Mouse (Mus musculus): ENCODE results near the gene Tfeb. TPM values are rescaled to one million over a fixed set of nuclear protein-coding genes. Genes with fewer than 3 reads are reported as not detected.

The Tfeb gene
- total and polyA plus RNA-seq, 3 experiments, result 16.4 to 22.8 TPM; not detected in 1

- H3K27ac ChIP-seq (ENCODE audit: control insufficient read depth, low read depth, low read length), result no peak overlapping the region
- TF ChIP-seq SIN3A (IDR thresholded peaks at IDR 0.05; ENCODE audit: low read length) (no peak), MEF2A (IDR thresholded peaks at IDR 0.05; ENCODE audit: extremely low read depth, insufficient replicate concordance, low read depth, low read length, poor library complexity, severe bottlenecking) (no peak), NELFE (IDR thresholded peaks at IDR 0.05; ENCODE audit: low read depth, low read length) (no peak), MYC (IDR thresholded peaks at IDR 0.05; ENCODE audit: low read depth, low read length) (no peak), KAT2A (conservative IDR thresholded peaks at IDR 0.05; ENCODE audit: low read depth, low read length) (no peak), E2F4 (IDR thresholded peaks at IDR 0.05; ENCODE audit: borderline replicate concordance, low read depth, low read length) (no peak), GATA1 (IDR thresholded peaks at IDR 0.05; ENCODE audit: low read depth, low read length) (no peak), ZNF384 (IDR thresholded peaks at IDR 0.05; ENCODE audit: low read depth, low read length) (no peak)
- H3K79me2 ChIP-seq (ENCODE audit: control insufficient read depth, insufficient read depth, low read length, poor library complexity), result no peaks in the 10 kb centered on the region
- H3K27me3 ChIP-seq (ENCODE audit: control insufficient read depth in 1 of 2, insufficient read depth in 2 of 2, low read length in 2 of 2), result peaks cover 0 to 1% of the 10 kb centered on the region in 2 experiments; a peak in 2 of 4 replicates
- no peaks in the 10 kb centered on the region for H3K9me3 ChIP-seq (replicated peaks; ENCODE audit: insufficient read depth, low read length)
- no peak overlapping the region for H3K4me3 ChIP-seq (ENCODE audit: control insufficient read depth in 1 of 2, insufficient read depth in 1 of 2, low read depth in 2 of 2, low read length in 2 of 2)
- DNase-seq (ENCODE audit: low read depth, low spot score), result no peak
- no peaks in the 10 kb centered on the region for H3K4me1 ChIP-seq (ENCODE audit: control insufficient read depth in 1 of 2, insufficient read depth in 2 of 2, low read length in 2 of 2)
- no peak overlapping the region for H3K9ac ChIP-seq (ENCODE audit: control insufficient read depth, low read depth, low read length, poor library complexity, severe bottlenecking)
- H3K36me3 ChIP-seq (ENCODE audit: control insufficient read depth in 1 of 2, insufficient read depth in 2 of 2, low read length in 2 of 2), result no peaks in the 10 kb centered on the region
Measured at GRCm38 (mm10) chr17:47818038-47818725, 81.4 kb downstream of the Tfeb start.

DNA sequence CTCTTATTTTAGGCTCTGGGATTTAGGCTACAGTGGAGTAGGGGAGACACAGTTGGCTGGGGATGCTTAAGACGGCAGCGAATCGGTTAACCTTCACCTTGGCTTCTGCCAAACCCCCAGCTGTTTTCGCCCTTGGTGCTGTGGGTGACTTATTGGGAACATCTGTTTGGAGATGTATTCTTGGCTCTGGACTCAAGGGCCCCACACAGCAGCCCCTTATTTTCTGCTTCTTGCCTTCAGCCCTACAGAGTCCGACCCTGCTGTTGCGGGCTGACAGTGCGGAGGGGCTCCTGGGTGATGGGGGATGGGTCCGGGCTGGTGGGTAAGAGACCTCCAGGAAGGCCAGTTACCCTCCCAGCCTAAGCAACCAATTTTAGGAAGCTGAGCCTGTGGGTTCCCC is 84.5 kb downstream of the Tfeb start:
- DNase-seq (ENCODE audit: low read depth, low spot score), result no peak
- H3K9me3 ChIP-seq (replicated peaks; ENCODE audit: insufficient read depth, low read length), result no peaks in the 10 kb centered on the region
- TF ChIP-seq E2F4 (IDR thresholded peaks at IDR 0.05; ENCODE audit: borderline replicate concordance, low read depth, low read length) (no peak), MYC (IDR thresholded peaks at IDR 0.05; ENCODE audit: low read depth, low read length) (no peak), ZKSCAN1 (IDR thresholded peaks at IDR 0.05; ENCODE audit: low read depth, low read length) (no peak), NELFE (IDR thresholded peaks at IDR 0.05; ENCODE audit: low read depth, low read length) (no peak), TCF12 (IDR thresholded peaks at IDR 0.05; ENCODE audit: low read depth, low read length) (no peak), ZMIZ1 (IDR thresholded peaks at IDR 0.05; ENCODE audit: low read depth, low read length) (no peak), USF2 (IDR thresholded peaks at IDR 0.05; ENCODE audit: borderline replicate concordance in 1 of 2, insufficient read depth in 1 of 2, low read depth in 1 of 2, low read length in 2 of 2) (no peak), POLR2A (IDR thresholded peaks at IDR 0.05; ENCODE audit: control insufficient read depth in 1 of 2, insufficient read depth in 1 of 2, low read depth in 1 of 2, low read length in 2 of 2, poor library complexity in 1 of 2) (no peak), ZNF384 (IDR thresholded peaks at IDR 0.05; ENCODE audit: low read depth, low read length) (no peak), NRF1 (IDR thresholded peaks at IDR 0.05; ENCODE audit: insufficient read depth, low read depth, low read length, poor library complexity, severe bottlenecking) (no peak), MAX (IDR thresholded peaks at IDR 0.05; ENCODE audit: low read length) (no peak), KAT2A (conservative IDR thresholded peaks at IDR 0.05; ENCODE audit: low read depth, low read length) (no peak), MYB (IDR thresholded peaks at IDR 0.05; ENCODE audit: low read depth, low read length) (no peak), RAD21 (IDR thresholded peaks at IDR 0.05; ENCODE audit: low read depth, low read length) (no peak)
- no peaks in the 10 kb centered on the region for H3K36me3 ChIP-seq (ENCODE audit: control insufficient read depth in 1 of 2, insufficient read depth in 2 of 2, low read length in 2 of 2)
- H3K27ac ChIP-seq (ENCODE audit: control insufficient read depth, low read depth, low read length), result no peak overlapping the region
- no peaks in the 10 kb centered on the region for H3K4me1 ChIP-seq (ENCODE audit: control insufficient read depth in 1 of 2, insufficient read depth in 2 of 2, low read length in 2 of 2)
- no peaks in the 10 kb centered on the region for H3K79me2 ChIP-seq (ENCODE audit: control insufficient read depth, insufficient read depth, low read length, poor library complexity)
- no peak overlapping the region for H3K4me3 ChIP-seq (ENCODE audit: control insufficient read depth in 1 of 2, insufficient read depth in 1 of 2, low read depth in 2 of 2, low read length in 2 of 2)
- H3K9ac ChIP-seq (ENCODE audit: control insufficient read depth, low read depth, low read length, poor library complexity, severe bottlenecking), result no peak overlapping the region
- peaks cover 0 to 1% of the 10 kb centered on the region in 2 experiments; a peak in 2 of 4 replicates for H3K27me3 ChIP-seq (ENCODE audit: control insufficient read depth in 1 of 2, insufficient read depth in 2 of 2, low read length in 2 of 2)
